Mouse (Mus musculus) heart, embryonic 15.5 days (tissue): ENCODE measurements around the gene Zfp784. TPM values are rescaled to one million over a fixed set of nuclear protein-coding genes. Genes with fewer than 3 reads are reported as not detected.
A peak's percentile ranks its signal among the peaks of the same experiment; 100 is the strongest.

Source experiments
- ATAC-seq: fragments of 200-750 bp; cut with Nextera tagmentation; replicated peaks from 2 replicates; pipeline ENCODE4 v1.8.0; 2017; ENCODE audit warnings: low read depth, moderate TSS enrichment; ENCODE audit not compliant: insufficient number of reproducible peaks, insufficient read depth, low FRiP score
- H3K27ac ChIP-seq: fragments of 300-500 bp; sonication (generic); 2 replicates; pipeline ENCODE4 v1.5.1; 2015; ENCODE audit warnings: mild to moderate bottlenecking, inconsistent platforms
- H3K27me3 ChIP-seq: fragments of 300-500 bp; sonication (generic); 2 replicates; pipeline ENCODE4 v1.6.1; 2015; ENCODE audit warnings: inconsistent platforms
- H3K36me3 ChIP-seq: fragments of 300-500 bp; sonication (generic); 2 replicates; pipeline ENCODE4 v1.6.1; 2015; ENCODE audit warnings: mild to moderate bottlenecking, inconsistent platforms
- H3K4me1 ChIP-seq: fragments of 300-500 bp; sonication (generic); replicated peaks from 2 replicates; pipeline ENCODE4 v1.6.1; 2015; ENCODE audit warnings: inconsistent platforms
- H3K4me2 ChIP-seq: fragments of 300-500 bp; sonication (generic); 2 replicates; pipeline ENCODE4 v1.6.1; 2015; ENCODE audit warnings: inconsistent platforms, mild to moderate bottlenecking, moderate library complexity
- H3K4me3 ChIP-seq: fragments of 300-500 bp; sonication (generic); 2 replicates; pipeline ENCODE4 v1.5.1; 2015; ENCODE audit warnings: mild to moderate bottlenecking, inconsistent platforms
- H3K9ac ChIP-seq: fragments of 300-500 bp; sonication (generic); 2 replicates; pipeline ENCODE4 v1.6.1; 2015; ENCODE audit warnings: mild to moderate bottlenecking, inconsistent platforms
- H3K9me3 ChIP-seq: fragments of 300-500 bp; sonication (generic); replicated peaks from 2 replicates; pipeline ENCODE4 v1.6.1; 2016; ENCODE audit warnings: inconsistent platforms
- WGBS: fragments of 180-500 bp; shearing (Covaris S2); methylation state at CpG from one replicate; pipeline ENCODE4 v1.1.7; 2015; ENCODE audit warnings: mixed read lengths; 5-methylcytosine and 5-hydroxymethylcytosine counted together
- polyA plus RNA-seq: library from polyadenylated mRNA; unstranded; fragments of >200 nt; fragmentation: Nextera tagmentation; extraction: Ambion mirVana; gene quantifications from 2 replicates; pipeline ENCODE4 v1.2.1, GENCODE M21; 2015

Gene Zfp784
- polyA plus RNA-seq, 1 experiment from 2014 or later = 5.4 TPM

GRCm38 (mm10) chr7:5057381-5057780, 19.1 kb upstream of the Zfp784 start:
- Histone ChIP-seq H3K27me3 (peaks cover 65% of the 10 kb centered on the region), H3K27ac (no peak overlapping the region), H3K9ac (no peak overlapping the region), H3K36me3 (no peaks in the 10 kb centered on the region), H3K9me3 (no peaks in the 10 kb centered on the region), H3K4me1 (peaks cover 36% of the 10 kb centered on the region), H3K4me3 (peak overlapping the region; percentile 47; the same call in 1 of the 2 replicates), H3K4me2 (peak overlapping the region; percentile 66; the same call in 1 of the 2 replicates)
- 25% methylated on average over 8 of the region's 8 CpGs for WGBS
- ATAC-seq = no peak

GRCm38 (mm10) chr7:5056651-5057263, 18.5 kb upstream of the Zfp784 start:
- Histone ChIP-seq H3K9ac (peak overlapping the region; percentile 57), H3K27ac (no peak overlapping the region), H3K4me3 (peak overlapping the region; percentile 47), H3K9me3 (no peaks in the 10 kb centered on the region), H3K4me1 (peaks cover 42% of the 10 kb centered on the region), H3K4me2 (peak overlapping the region; percentile 66), H3K27me3 (peaks cover 72% of the 10 kb centered on the region), H3K36me3 (no peaks in the 10 kb centered on the region)
- WGBS = 4% methylated on average over 54 of the region's 55 CpGs
- ATAC-seq = no peak

- Histone ChIP-seq H3K36me3 (no peaks in the 10 kb centered on the region), H3K4me3 (peak overlapping the region; percentile 89), H3K9me3 (no peaks in the 10 kb centered on the region), H3K4me1 (peaks cover 40% of the 10 kb centered on the region), H3K4me2 (peak overlapping the region; percentile 96), H3K27ac (no peak overlapping the region), H3K9ac (no peak overlapping the region), H3K27me3 (peaks cover 70% of the 10 kb centered on the region)
- no peak for ATAC-seq
- 9% methylated on average over 32 of the region's 32 CpGs for WGBS
These were observed 15.4 kb upstream of the Zfp784 start for GRCm38 (mm10) chr7:5053456-5054179.

- Histone ChIP-seq H3K36me3 (no peaks in the 10 kb centered on the region), H3K4me3 (peak overlapping the region; percentile 89), H3K4me2 (peak overlapping the region; percentile 96), H3K27me3 (peaks cover 64% of the 10 kb centered on the region), H3K9ac (peak overlapping the region; percentile 53), H3K9me3 (no peaks in the 10 kb centered on the region), H3K27ac (no peak overlapping the region), H3K4me1 (peaks cover 40% of the 10 kb centered on the region)
- 8% methylated on average over 41 of the region's 45 CpGs for WGBS
- ATAC-seq = no peak
These were observed 14.7 kb upstream of the Zfp784 start for GRCm38 (mm10) chr7:5052931-5053343.

GRCm38 (mm10) chr7:5052438-5052837, 14.2 kb upstream of the Zfp784 start:
- H3K9ac ChIP-seq = peak overlapping the region; percentile 53
- 4% methylated on average over 12 of the region's 12 CpGs for WGBS
- H3K9me3 ChIP-seq = no peaks in the 10 kb centered on the region
- peak overlapping the region; percentile 89 for H3K4me3 ChIP-seq
- H3K4me2 ChIP-seq = peak overlapping the region; percentile 96
- ATAC-seq = no peak
- peaks cover 40% of the 10 kb centered on the region for H3K4me1 ChIP-seq
- H3K27me3 ChIP-seq = peaks cover 59% of the 10 kb centered on the region
- no peaks in the 10 kb centered on the region for H3K36me3 ChIP-seq
- H3K27ac ChIP-seq = no peak overlapping the region

- WGBS = 2% methylated on average over 65 of the region's 65 CpGs
- peak within 1 kb of the TSS; percentile 68 for H3K27ac ChIP-seq
- ATAC-seq = peak; percentile 77
These were observed 13.2 kb upstream of the Zfp784 start, which contains the start of gene Zfp580 for GRCm38 (mm10) chr7:5051193-5052192. Gene Zfp580 (plus strand): TSS chr7:5051538.

GRCm38 (mm10) chr7:5047313-5047712, 9.1 kb upstream of the Zfp784 start:
- Histone ChIP-seq H3K4me1 (peaks cover 15% of the 10 kb centered on the region), H3K4me2 (no peak overlapping the region), H3K9me3 (no peaks in the 10 kb centered on the region), H3K27ac (no peak overlapping the region), H3K9ac (no peak overlapping the region), H3K27me3 (peaks cover 7% of the 10 kb centered on the region), H3K36me3 (no peaks in the 10 kb centered on the region), H3K4me3 (no peak overlapping the region)
- WGBS = 15% methylated on average over 2 of the region's 2 CpGs
- no peak for ATAC-seq

More at GRCm38 (mm10) chr7:5051193-5052192, 13.2 kb upstream of the Zfp784 start, which contains the start of gene Zfp580:
- Histone ChIP-seq H3K4me2 (peak within 1 kb of the TSS; percentile 96), H3K4me3 (peak within 1 kb of the TSS; percentile 89), H3K4me1 (peaks cover 33% of the 10 kb centered on the region), H3K36me3 (no peaks in the 10 kb centered on the region), H3K27me3 (peaks cover 49% of the 10 kb centered on the region), H3K9me3 (no peaks in the 10 kb centered on the region), H3K9ac (peak within 1 kb of the TSS; percentile 82)

GRCm38 (mm10) chr7:5046112-5046511, 7.9 kb upstream of the Zfp784 start:
- ATAC-seq = no peak
- no peaks in the 10 kb centered on the region for H3K36me3 ChIP-seq

GRCm38 (mm10) chr7:5044981-5045380, 6.7 kb upstream of the Zfp784 start:
- Histone ChIP-seq H3K4me1 (no peaks in the 10 kb centered on the region), H3K27ac (no peak overlapping the region), H3K4me3 (no peak overlapping the region), H3K27me3 (no peaks in the 10 kb centered on the region), H3K4me2 (no peak overlapping the region), H3K9ac (no peak overlapping the region), H3K36me3 (no peaks in the 10 kb centered on the region), H3K9me3 (no peaks in the 10 kb centered on the region)
- no peak for ATAC-seq
- WGBS = 51% methylated on average over 2 of the region's 2 CpGs

More at GRCm38 (mm10) chr7:5046112-5046511, 7.9 kb upstream of the Zfp784 start:
- Histone ChIP-seq H3K27ac (no peak overlapping the region), H3K4me2 (no peak overlapping the region), H3K4me1 (peaks cover 8% of the 10 kb centered on the region), H3K9ac (no peak overlapping the region), H3K4me3 (no peak overlapping the region), H3K27me3 (no peaks in the 10 kb centered on the region), H3K9me3 (no peaks in the 10 kb centered on the region)
- WGBS = 63% methylated on average over 2 of the region's 2 CpGs

- peak overlapping the region; percentile 96 for H3K27ac ChIP-seq
- H3K4me1 ChIP-seq = peaks cover 13% of the 10 kb centered on the region
- peak overlapping the region; percentile 77 for H3K4me3 ChIP-seq
- WGBS = 25% methylated on average over 5 of the region's 5 CpGs
- peak overlapping the region; percentile 60 for H3K4me2 ChIP-seq
- H3K36me3 ChIP-seq = peaks cover 21% of the 10 kb centered on the region
- H3K27me3 ChIP-seq = no peaks in the 10 kb centered on the region
- ATAC-seq = no peak
- H3K9me3 ChIP-seq = no peaks in the 10 kb centered on the region
- peak overlapping the region; percentile 82; the same call in 1 of the 2 replicates for H3K9ac ChIP-seq
These were observed 694 bp upstream of the Zfp784 start for GRCm38 (mm10) chr7:5038940-5039339.
